Mouse (Mus musculus): Measurements from ENCODE around the gene Meis3. TPM values are rescaled to one million over a fixed set of nuclear protein-coding genes. Genes with fewer than 3 reads are reported as not detected.

Gene Meis3
- polyA plus RNA-seq, 1 experiment from 2014 or later, result 17.7 TPM

DNA sequence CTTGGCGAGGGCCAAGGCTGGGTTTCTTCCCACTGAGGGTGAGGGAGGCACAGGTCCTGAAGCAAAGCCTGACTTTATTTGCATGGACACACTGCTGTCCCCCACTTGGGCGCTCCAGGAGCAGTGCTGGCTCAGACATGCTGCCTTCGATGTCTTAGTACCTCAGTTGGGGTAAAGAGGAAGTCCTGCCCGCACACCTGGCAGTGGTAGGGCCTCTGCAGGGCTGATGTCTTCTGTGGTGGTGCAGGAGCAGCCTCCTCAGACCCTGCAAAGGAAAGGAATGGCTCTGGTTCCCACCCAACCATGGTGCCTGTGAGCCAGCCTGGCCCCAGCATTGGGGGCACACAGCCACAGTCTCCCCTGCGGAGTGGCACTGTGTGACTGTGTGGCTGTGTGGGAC, 22.3 kb downstream of the Meis3 start:
- WGBS, result 67% methylated on average over 5 of the region's 5 CpGs
- ATAC-seq (replicated peaks; ENCODE audit: low FRiP score) (no peak), DNase-seq (ENCODE audit: low spot score) (no peak)
- 0 out of 2 replicates have a peak overlapping the region, but pooled peaks have one; percentile 6 for H3K9ac ChIP-seq (ENCODE audit: low read depth, low read length)
- H3K4me2 ChIP-seq, result no peak overlapping the region
- H3K27ac ChIP-seq (ENCODE audit: low read depth, low read length), result no peak overlapping the region
- no peak overlapping the region for H3K4me3 ChIP-seq (ENCODE audit: low read depth, low read length)
- peaks cover 24% of the 10 kb centered on the region for H3K36me3 ChIP-seq (ENCODE audit: control insufficient read depth, insufficient read depth, low read length)
- no peaks in the 10 kb centered on the region for H3K27me3 ChIP-seq (replicated peaks; ENCODE audit: control insufficient read depth, insufficient read depth, low read length)
- no peaks in the 10 kb centered on the region for H3K9me3 ChIP-seq (ENCODE audit: control insufficient read depth, low read length)
- no peaks in the 10 kb centered on the region for H3K4me1 ChIP-seq (replicated peaks; ENCODE audit: control insufficient read depth, insufficient read depth, low read length)

DNA sequence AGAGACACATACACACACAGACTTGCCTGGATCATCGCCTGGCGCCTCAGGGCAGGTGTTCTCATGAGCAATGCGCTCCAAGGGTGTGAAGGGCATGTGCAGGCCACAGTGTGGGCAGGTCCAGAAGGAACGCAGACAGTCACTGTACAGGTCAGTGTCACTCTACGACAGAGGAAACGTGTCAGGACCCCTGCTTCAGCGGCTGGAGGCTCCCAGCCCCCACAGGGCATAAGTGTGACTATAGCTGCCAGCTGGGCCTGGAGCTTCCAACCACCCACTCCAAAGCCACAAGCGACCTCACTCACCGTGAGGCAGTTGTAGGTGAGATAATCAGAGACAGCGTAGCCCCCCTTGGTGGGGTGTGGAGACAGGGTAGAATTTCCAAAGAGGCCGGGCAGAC, 23.6 kb downstream of the Meis3 start:
- Histone ChIP-seq H3K9me3 (ENCODE audit: control insufficient read depth, low read length) (no peaks in the 10 kb centered on the region), H3K36me3 (ENCODE audit: control insufficient read depth, insufficient read depth, low read length) (peaks cover 30% of the 10 kb centered on the region), H3K4me1 (replicated peaks; ENCODE audit: control insufficient read depth, insufficient read depth, low read length) (no peaks in the 10 kb centered on the region), H3K27me3 (replicated peaks; ENCODE audit: control insufficient read depth, insufficient read depth, low read length) (no peaks in the 10 kb centered on the region), H3K4me3 (ENCODE audit: low read depth, low read length) (no peak overlapping the region), H3K4me2 (no peak overlapping the region), H3K9ac (ENCODE audit: low read depth, low read length) (no peak overlapping the region), H3K27ac (ENCODE audit: low read depth, low read length) (no peak overlapping the region)
- no peak for DNase-seq (ENCODE audit: low spot score)
- ATAC-seq (replicated peaks; ENCODE audit: low FRiP score), result no peak
- WGBS, result 81% methylated on average over 11 of the region's 11 CpGs

DNA sequence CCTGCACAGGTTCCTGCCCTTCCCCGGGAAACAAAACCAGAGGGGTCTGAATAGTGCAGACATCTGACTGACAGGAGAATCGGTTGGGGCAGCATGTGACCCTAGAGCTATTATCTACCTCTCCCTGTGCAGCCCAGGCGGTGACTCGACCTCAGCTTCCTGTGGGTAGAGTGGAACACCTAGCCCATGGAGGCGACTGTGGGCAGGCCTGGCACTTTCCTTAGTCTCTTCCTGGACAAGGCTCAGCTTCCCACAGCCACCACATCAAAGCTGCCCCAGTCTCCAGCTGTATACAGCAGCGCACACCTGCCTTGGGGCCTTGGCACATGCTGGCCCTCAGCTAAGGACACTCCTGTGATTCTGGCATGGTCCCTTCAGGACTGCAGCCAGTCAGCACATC, 26.2 kb downstream of the Meis3 start:
- Histone ChIP-seq H3K36me3 (ENCODE audit: control insufficient read depth, insufficient read depth, low read length) (peaks cover 38% of the 10 kb centered on the region), H3K9me3 (ENCODE audit: control insufficient read depth, low read length) (no peaks in the 10 kb centered on the region), H3K4me3 (ENCODE audit: low read depth, low read length) (no peak overlapping the region), H3K4me1 (replicated peaks; ENCODE audit: control insufficient read depth, insufficient read depth, low read length) (no peaks in the 10 kb centered on the region), H3K9ac (ENCODE audit: low read depth, low read length) (no peak overlapping the region), H3K27me3 (replicated peaks; ENCODE audit: control insufficient read depth, insufficient read depth, low read length) (no peaks in the 10 kb centered on the region), H3K4me2 (no peak overlapping the region), H3K27ac (ENCODE audit: low read depth, low read length) (no peak overlapping the region)
- 60% methylated on average over 6 of the region's 6 CpGs for WGBS
- no peak for ATAC-seq (replicated peaks; ENCODE audit: low FRiP score)
- no peak for DNase-seq (ENCODE audit: low spot score)

DNA sequence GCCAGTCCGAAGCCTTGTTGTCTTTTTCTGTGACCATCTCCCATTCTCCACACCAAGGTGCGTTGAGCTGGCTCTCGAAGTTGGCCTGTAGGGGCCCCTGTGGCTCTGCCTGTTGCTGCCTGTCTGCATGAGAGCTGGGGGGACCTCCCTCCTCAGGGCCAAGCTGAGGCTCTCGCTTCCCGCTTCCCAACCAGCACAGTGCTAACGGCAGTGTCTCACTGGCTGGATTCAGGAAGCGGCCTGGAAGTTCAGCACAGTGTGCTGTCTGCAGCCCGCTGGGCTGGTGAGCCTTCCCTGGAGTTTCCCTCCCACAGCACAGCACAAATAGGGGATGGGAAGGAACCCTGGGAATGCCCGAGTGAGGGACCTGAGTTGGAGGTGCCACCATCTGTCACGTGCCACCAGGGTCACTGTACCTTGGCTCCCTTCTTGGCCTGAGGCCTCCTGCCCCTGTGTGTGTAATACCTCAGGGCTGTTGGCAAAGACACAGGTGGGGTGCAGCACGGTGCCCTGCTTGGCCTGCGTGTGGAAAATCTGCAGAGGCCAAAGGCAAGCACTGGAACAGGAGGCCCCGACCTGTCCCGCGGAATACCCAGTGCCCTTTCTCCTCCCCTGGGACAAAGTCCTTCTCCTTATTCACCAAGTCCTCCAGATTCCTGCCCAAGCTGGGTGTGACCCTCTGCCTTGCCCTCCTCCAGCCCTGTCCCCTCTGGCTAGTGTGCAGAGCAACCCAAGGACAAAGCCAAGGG, 28.0 kb downstream of the Meis3 start:
- Histone ChIP-seq H3K9ac (ENCODE audit: low read depth, low read length) (no peak overlapping the region), H3K4me1 (replicated peaks; ENCODE audit: control insufficient read depth, insufficient read depth, low read length) (no peaks in the 10 kb centered on the region), H3K27me3 (replicated peaks; ENCODE audit: control insufficient read depth, insufficient read depth, low read length) (no peaks in the 10 kb centered on the region), H3K4me3 (ENCODE audit: low read depth, low read length) (no peak overlapping the region), H3K4me2 (no peak overlapping the region), H3K36me3 (ENCODE audit: control insufficient read depth, insufficient read depth, low read length) (peaks cover 35% of the 10 kb centered on the region), H3K9me3 (ENCODE audit: control insufficient read depth, low read length) (no peaks in the 10 kb centered on the region), H3K27ac (ENCODE audit: low read depth, low read length) (no peak overlapping the region)
- DNase-seq (ENCODE audit: low spot score) (no peak), ATAC-seq (replicated peaks; ENCODE audit: low FRiP score) (no peak)
- 78% methylated on average over 15 of the region's 15 CpGs for WGBS

DNA sequence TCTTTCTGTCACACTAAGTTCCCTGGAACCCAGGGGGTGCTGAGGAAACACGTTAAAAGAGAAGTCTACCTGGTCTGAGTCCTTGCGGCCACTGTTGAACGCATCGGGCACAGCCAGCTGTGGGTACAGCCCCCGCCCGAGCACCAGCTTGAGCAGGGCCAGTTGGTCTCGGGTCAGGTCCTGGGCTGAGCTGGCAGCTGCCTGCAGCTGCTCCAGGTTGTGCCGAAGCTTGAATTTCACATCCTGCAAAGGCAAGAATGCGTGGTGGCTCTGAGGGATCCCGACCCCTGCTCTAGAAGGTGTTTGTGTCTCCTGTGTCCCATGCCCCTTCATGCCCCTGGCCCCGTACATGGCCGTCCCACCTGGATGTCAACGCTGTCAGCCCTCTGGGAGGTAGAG, 28.6 kb downstream of the Meis3 start:
- Histone ChIP-seq H3K27ac (ENCODE audit: low read depth, low read length) (no peak overlapping the region), H3K4me1 (replicated peaks; ENCODE audit: control insufficient read depth, insufficient read depth, low read length) (no peaks in the 10 kb centered on the region), H3K9ac (ENCODE audit: low read depth, low read length) (no peak overlapping the region), H3K4me2 (no peak overlapping the region), H3K36me3 (ENCODE audit: control insufficient read depth, insufficient read depth, low read length) (peaks cover 34% of the 10 kb centered on the region), H3K9me3 (ENCODE audit: control insufficient read depth, low read length) (no peaks in the 10 kb centered on the region), H3K27me3 (replicated peaks; ENCODE audit: control insufficient read depth, insufficient read depth, low read length) (no peaks in the 10 kb centered on the region), H3K4me3 (ENCODE audit: low read depth, low read length) (no peak overlapping the region)
- DNase-seq (ENCODE audit: low spot score), result no peak
- ATAC-seq (replicated peaks; ENCODE audit: low FRiP score), result no peak
- 92% methylated on average over 13 of the region's 13 CpGs for WGBS

DNA sequence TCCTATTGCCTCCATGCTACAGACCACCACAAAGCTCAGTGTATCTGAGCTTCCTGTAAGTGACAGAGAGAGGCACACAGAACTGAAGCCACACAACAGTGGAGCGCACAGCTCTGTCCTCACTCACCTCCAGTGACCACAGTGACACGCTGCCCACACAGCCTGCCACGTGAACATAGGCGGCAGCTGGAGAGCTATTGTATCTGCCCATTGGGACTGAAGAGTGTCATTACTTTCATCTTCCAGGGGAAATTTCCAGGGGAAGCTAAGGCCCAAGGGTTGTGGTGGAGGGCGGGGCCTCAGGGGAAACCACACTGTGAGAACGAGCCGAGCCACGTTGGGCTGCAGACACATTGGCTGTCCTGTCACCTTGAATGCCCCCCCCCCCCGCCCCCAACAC, 29.9 kb downstream of the Meis3 start:
- Histone ChIP-seq H3K4me2 (no peak overlapping the region), H3K9ac (ENCODE audit: low read depth, low read length) (no peak overlapping the region), H3K9me3 (ENCODE audit: control insufficient read depth, low read length) (no peaks in the 10 kb centered on the region), H3K36me3 (ENCODE audit: control insufficient read depth, insufficient read depth, low read length) (peaks cover 24% of the 10 kb centered on the region), H3K4me3 (ENCODE audit: low read depth, low read length) (no peak overlapping the region), H3K27me3 (replicated peaks; ENCODE audit: control insufficient read depth, insufficient read depth, low read length) (no peaks in the 10 kb centered on the region), H3K4me1 (replicated peaks; ENCODE audit: control insufficient read depth, insufficient read depth, low read length) (no peaks in the 10 kb centered on the region), H3K27ac (ENCODE audit: low read depth, low read length) (no peak overlapping the region)
- no peak for ATAC-seq (replicated peaks; ENCODE audit: low FRiP score)
- DNase-seq (ENCODE audit: low spot score), result no peak
- WGBS, result 65% methylated on average over 9 of the region's 9 CpGs

DNA sequence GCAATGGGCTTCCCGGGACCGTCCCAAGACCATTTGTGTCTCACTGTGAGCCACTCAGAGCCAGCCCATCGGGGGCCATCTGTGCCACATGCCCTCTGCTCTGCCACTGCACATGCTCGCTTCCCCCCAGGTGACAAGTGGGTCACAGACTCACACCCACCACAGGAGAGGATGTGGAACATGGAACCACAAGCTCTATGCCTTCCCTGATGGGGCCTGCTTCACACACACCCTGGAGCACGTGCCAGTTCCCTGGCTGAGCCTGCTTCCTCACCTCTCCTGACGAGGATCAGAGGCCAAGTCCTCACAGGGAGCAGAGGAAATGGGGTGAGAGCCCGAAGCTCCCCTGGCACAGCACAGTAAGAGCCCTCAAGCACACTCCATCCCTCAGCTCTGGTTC, 32.2 kb downstream of the Meis3 start:
- peaks cover 22% of the 10 kb centered on the region for H3K36me3 ChIP-seq (ENCODE audit: control insufficient read depth, insufficient read depth, low read length)
- H3K4me2 ChIP-seq, result no peak overlapping the region
- no peaks in the 10 kb centered on the region for H3K27me3 ChIP-seq (replicated peaks; ENCODE audit: control insufficient read depth, insufficient read depth, low read length)
- WGBS, result 81% methylated on average over 7 of the region's 7 CpGs
- H3K4me1 ChIP-seq (replicated peaks; ENCODE audit: control insufficient read depth, insufficient read depth, low read length), result no peaks in the 10 kb centered on the region
- H3K27ac ChIP-seq (ENCODE audit: low read depth, low read length), result peak overlapping the region; percentile 19; the same call in 1 of the 2 replicates
- no peaks in the 10 kb centered on the region for H3K9me3 ChIP-seq (ENCODE audit: control insufficient read depth, low read length)
- no peak overlapping the region for H3K9ac ChIP-seq (ENCODE audit: low read depth, low read length)
- ATAC-seq (replicated peaks; ENCODE audit: low FRiP score), result no peak
- DNase-seq (ENCODE audit: low spot score), result no peak
- H3K4me3 ChIP-seq (ENCODE audit: low read depth, low read length), result no peak overlapping the region

DNA sequence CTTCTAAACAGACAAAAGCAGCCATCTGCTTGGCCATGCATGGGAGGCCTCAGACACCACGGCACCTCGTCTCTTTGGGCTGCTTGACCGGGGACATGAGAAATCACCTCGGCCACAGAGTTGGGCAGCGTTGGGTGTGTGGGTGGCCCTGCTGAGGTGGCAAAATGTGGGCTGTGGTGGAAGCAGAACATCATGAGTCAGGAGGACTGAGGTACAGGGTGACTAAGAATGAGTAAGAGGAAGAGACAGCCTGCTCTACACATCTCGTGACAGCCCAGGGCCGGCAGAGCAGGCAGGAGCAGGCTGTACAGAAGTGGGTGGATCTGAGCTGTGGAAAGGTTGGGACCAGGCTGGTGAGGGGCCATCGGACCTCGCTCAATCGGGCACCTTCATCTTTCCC, 32.6 kb downstream of the Meis3 start:
- 80% methylated on average over 10 of the region's 10 CpGs for WGBS
- no peaks in the 10 kb centered on the region for H3K27me3 ChIP-seq (replicated peaks; ENCODE audit: control insufficient read depth, insufficient read depth, low read length)
- peaks cover 22% of the 10 kb centered on the region for H3K36me3 ChIP-seq (ENCODE audit: control insufficient read depth, insufficient read depth, low read length)
- ATAC-seq (replicated peaks; ENCODE audit: low FRiP score) (no peak), DNase-seq (ENCODE audit: low spot score) (no peak)
- H3K4me2 ChIP-seq, result no peak overlapping the region
- no peak overlapping the region for H3K27ac ChIP-seq (ENCODE audit: low read depth, low read length)
- H3K9ac ChIP-seq (ENCODE audit: low read depth, low read length), result no peak overlapping the region
- H3K4me1 ChIP-seq (replicated peaks; ENCODE audit: control insufficient read depth, insufficient read depth, low read length), result no peaks in the 10 kb centered on the region
- H3K4me3 ChIP-seq (ENCODE audit: low read depth, low read length), result no peak overlapping the region
- no peaks in the 10 kb centered on the region for H3K9me3 ChIP-seq (ENCODE audit: control insufficient read depth, low read length)

All from liver, embryonic 11.5 days (tissue).